Mouse (Mus musculus): Measurements from ENCODE around the gene OR5BS1P.

DNA sequence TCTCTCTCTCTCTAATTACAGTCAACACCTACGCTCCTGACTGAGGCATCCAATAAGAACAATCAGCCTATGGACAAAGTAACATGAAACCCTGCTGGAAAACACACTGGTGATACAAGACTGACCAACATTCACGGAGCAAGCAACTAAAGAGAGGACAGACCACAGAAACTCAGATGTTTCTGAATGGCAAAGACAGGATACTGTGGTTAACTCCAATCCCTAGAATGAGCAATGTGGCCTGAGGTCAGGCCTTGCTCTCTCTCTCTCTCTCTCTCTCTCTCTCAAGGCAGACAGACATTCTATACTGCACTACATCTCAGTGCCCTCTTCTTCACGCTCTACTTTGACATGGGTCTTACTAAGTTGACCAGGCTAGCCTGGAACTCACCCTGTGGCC lies 51.5 kb downstream of the OR5BS1P start:
- TF ChIP-seq CTCF (IDR thresholded peaks at IDR 0.05; ENCODE audit: low read depth) = no peak
- no peak for TF ChIP-seq EP300 (IDR thresholded peaks at IDR 0.05; ENCODE audit: low read depth)
